ENCODE assay signal across 30 mouse cellular contexts in genomic region chr11:46246393-46246792, GRCm38 (mm10). TPM values are rescaled to one million over a fixed set of nuclear protein-coding genes. Genes with fewer than 3 reads are reported as not detected.
DNase-seq lines count a peak whose midpoint lies in the region; ATAC-seq and TF ChIP-seq lines count a peak whose summit lies in the region.
"Had no signal": no experiment of that assay in that cellular context is flagged by ENCODE, and none has a peak within 500 bp of the region (broad histone marks: within the 10 kb centered on the region; RNA-seq: fewer than 3 reads in every experiment).

No protein-coding gene starts in this region.

- ATAC-seq in lung, embryonic 16.5 days (ENCODE audit: low read depth), result peak; percentile 52; the same call in 1 of the 2 replicates
- ATAC-seq in frontal cortex, adult (ENCODE audit: low TSS enrichment), result no peak
- ATAC-seq: activated CD4-positive, CD25-positive, alpha-beta regulatory T cell, adult 4 months; CD4-positive, CD25-positive, alpha-beta regulatory T cell, adult 4 months; forebrain, embryonic 14.5 days; forebrain, postnatal 0 days had no signal

- no peaks in the 10 kb centered on the region for H3K79me2 ChIP-seq in MEL (ENCODE audit: control insufficient read depth, insufficient read depth, low read length, poor library complexity)

- no peak for TF ChIP-seq POLR2A in cerebellum, adult 2 months (IDR thresholded peaks at IDR 0.05; ENCODE audit: borderline replicate concordance, insufficient read depth, low read length)
- TF ChIP-seq POLR2A in MEL (IDR thresholded peaks at IDR 0.05; ENCODE audit: control insufficient read depth in 1 of 2, insufficient read depth in 1 of 2, low read depth in 1 of 2, low read length in 2 of 2, poor library complexity in 1 of 2), result no peak

- H3K9ac ChIP-seq in lung, embryonic 16.5 days (ENCODE audit: low read length), result no peak overlapping the region
- H3K9ac ChIP-seq in MEL (ENCODE audit: control insufficient read depth, low read depth, low read length, poor library complexity, severe bottlenecking), result no peak overlapping the region
- H3K9ac ChIP-seq: embryonic facial prominence, embryonic 12.5 days; embryonic facial prominence, embryonic 15.5 days; forebrain, postnatal 0 days; heart, embryonic 13.5 days; hindbrain, embryonic 14.5 days had no signal

- no peaks in the 10 kb centered on the region for H3K4me1 ChIP-seq in cerebellum, adult 2 months (ENCODE audit: control insufficient read depth, insufficient read depth, low read length)
- no peaks in the 10 kb centered on the region for H3K4me1 ChIP-seq in lung, embryonic 16.5 days (replicated peaks; ENCODE audit: control insufficient read depth, insufficient read depth, low read length)
- H3K4me1 ChIP-seq in MEL (ENCODE audit: control insufficient read depth in 1 of 2, insufficient read depth in 2 of 2, low read length in 2 of 2), result peaks cover 15 to 17% of the 10 kb centered on the region in 2 experiments
- H3K4me1 ChIP-seq: embryonic facial prominence, embryonic 12.5 days; embryonic facial prominence, embryonic 15.5 days; heart, embryonic 13.5 days had no signal

- WGBS in cerebellum, adult 2 months, result 86% methylated on average over 7 of the region's 7 CpGs
- 37% methylated on average over 7 of the region's 7 CpGs for whole genome bisulfite sequencing in lung, embryonic 16.5 days

- H3K27me3 ChIP-seq in cerebellum, adult 2 months (ENCODE audit: control insufficient read depth, insufficient read depth, low read length), result no peaks in the 10 kb centered on the region
- H3K27me3 ChIP-seq in lung, embryonic 16.5 days (ENCODE audit: control insufficient read depth, insufficient read depth, low read depth, low read length), result no peaks in the 10 kb centered on the region
- H3K27me3 ChIP-seq in MEL (ENCODE audit: control insufficient read depth in 1 of 2, insufficient read depth in 2 of 2, low read length in 2 of 2), result no peaks in the 10 kb centered on the region
- H3K27me3 ChIP-seq: embryonic facial prominence, embryonic 12.5 days; embryonic facial prominence, embryonic 15.5 days; heart, embryonic 13.5 days had no signal

- H3K4me3 ChIP-seq in cerebellum, adult 2 months (replicated peaks; ENCODE audit: insufficient read depth, low read depth, low read length), result no peak overlapping the region
- H3K4me3 ChIP-seq in lung, embryonic 16.5 days (ENCODE audit: low read length), result no peak overlapping the region
- no peak overlapping the region for H3K4me3 ChIP-seq in MEL (ENCODE audit: control insufficient read depth in 1 of 2, insufficient read depth in 1 of 2, low read depth in 2 of 2, low read length in 2 of 2)
- H3K4me3 ChIP-seq: embryonic facial prominence, embryonic 12.5 days; embryonic facial prominence, embryonic 15.5 days; heart, adult 2 months; heart, embryonic 10.5 days; heart, embryonic 13.5 days had no signal

- TF ChIP-seq EP300 in MEL (IDR thresholded peaks at IDR 0.05; ENCODE audit: low read depth in 1 of 2, low read length in 2 of 2), result no peak; a peak in 1 of 4 replicates

- no peak for TF ChIP-seq RAD21 in MEL (IDR thresholded peaks at IDR 0.05; ENCODE audit: low read depth, low read length)

- no peak overlapping the region for H3K4me2 ChIP-seq in lung, embryonic 16.5 days (ENCODE audit: low read depth, low read length)
- H3K4me2 ChIP-seq: embryonic facial prominence, embryonic 12.5 days; embryonic facial prominence, embryonic 15.5 days; heart, embryonic 13.5 days; hindbrain, embryonic 14.5 days had no signal

- peak overlapping the region; percentile 56; the same call in 1 of the 2 replicates for H3K27ac ChIP-seq in cerebellum, adult 2 months (ENCODE audit: insufficient read depth, low read length)
- no peak overlapping the region for H3K27ac ChIP-seq in lung, embryonic 16.5 days (ENCODE audit: low read length)
- H3K27ac ChIP-seq in MEL (ENCODE audit: control insufficient read depth, low read depth, low read length), result no peak overlapping the region
- H3K27ac ChIP-seq: embryonic facial prominence, embryonic 12.5 days; embryonic facial prominence, embryonic 15.5 days; heart, adult 2 months; heart, embryonic 10.5 days; heart, embryonic 13.5 days; hindbrain, embryonic 14.5 days had no signal

- no peaks in the 10 kb centered on the region for H3K36me3 ChIP-seq in lung, embryonic 16.5 days (ENCODE audit: control insufficient read depth, insufficient read depth, low read length)
- peaks cover 0 to 14% of the 10 kb centered on the region in 2 experiments; a peak in 3 of 4 replicates for H3K36me3 ChIP-seq in MEL (ENCODE audit: control insufficient read depth in 1 of 2, insufficient read depth in 2 of 2, low read length in 2 of 2)
- H3K36me3 ChIP-seq: embryonic facial prominence, embryonic 15.5 days; heart, embryonic 10.5 days had no signal

- DNase-seq in cerebellum, adult 2 months, result no peak
- no peak for DNase-seq in cerebellum, adult 9-11 months
- no peak for DNase-seq in lung, postnatal 4 days
- peak; percentile 23 for DNase-seq in MEL (ENCODE audit: low read depth, low spot score)
- peak; percentile 29 for DNase-seq in ZHBTc4 (ENCODE audit: low read depth, low spot score)
- no peak for DNase-seq in neural tube, embryonic 10.5 days (ENCODE audit: extremely low spot score, low spot score)
- DNase-seq: adrenal gland, adult 8-10 months; adrenal gland, postnatal 25 days; B cell, adult 2 months; cerebellum, adult 11-12 months; cerebellum, adult 9-10 months; cerebellum, postnatal 25 days; forebrain, postnatal 0 days; gastrocnemius, postnatal 10 days; gastrocnemius, postnatal 36 days; heart, adult 2 months; heart, postnatal 14 days; heart, postnatal 4 days had no signal

- TF ChIP-seq CTCF in cerebellum, adult 2 months (IDR thresholded peaks at IDR 0.05; ENCODE audit: borderline replicate concordance, insufficient read depth, low read depth, low read length), result no peak
- no peak for TF ChIP-seq CTCF in MEL (IDR thresholded peaks at IDR 0.05 in 2 of 3, conservative IDR thresholded peaks at IDR 0.05 in 1 of 3; ENCODE audit: control insufficient read depth in 1 of 3, insufficient read depth in 1 of 3, low read depth in 2 of 3, low read length in 3 of 3, poor library complexity in 1 of 3, severe bottlenecking in 1 of 3)

- H3K9me3 ChIP-seq in lung, embryonic 16.5 days (ENCODE audit: control insufficient read depth, low read length), result no peaks in the 10 kb centered on the region
- H3K9me3 ChIP-seq in MEL (replicated peaks; ENCODE audit: insufficient read depth, low read length), result no peaks in the 10 kb centered on the region
- H3K9me3 ChIP-seq: embryonic facial prominence, embryonic 12.5 days; embryonic facial prominence, embryonic 15.5 days; heart, embryonic 10.5 days; heart, embryonic 13.5 days had no signal

TF ChIP-seq in MEL, 35 proteins besides CTCF, POLR2A, EP300 and RAD21:
- 0 out of 2 replicates have a peak, but pooled peaks have one; percentile 11 for TF ChIP-seq ETS1 (IDR thresholded peaks at IDR 0.05; ENCODE audit: low read depth, low read length)
- TF ChIP-seq USF2 (IDR thresholded peaks at IDR 0.05; ENCODE audit: borderline replicate concordance in 1 of 2, insufficient read depth in 1 of 2, low read depth in 1 of 2, low read length in 2 of 2), result no peak

RNA-seq across cellular contexts. Expression of gene Fndc9, which starts 11.1 kb away (rescaled TPM):
- 0.39 and 0.52 TPM in 2 replicates for polyA plus RNA-seq in cerebellum, adult 2 months (2012; rRNA removed)
- 0.06 and 0.33 TPM in 2 replicates for polyA plus RNA-seq in lung, embryonic 16.5 days (2015; fragmentation: Nextera tagmentation; extraction: Ambion mirVana)
- total RNA-seq in MEL (2012; rRNA removed), result 0.07 and 0.08 TPM in 2 replicates
- polyA plus RNA-seq in MEL (2012; ENCODE audit: insufficient read depth in 1 of 2, insufficient read length in 2 of 2, low read depth in 1 of 2, low replicate concordance in 2 of 2, missing spikeins in 1 of 2), result under 1 TPM in 1 of 2 experiments, not detected in 1; 0.35 TPM
- total RNA-seq: adrenal gland, adult 8-10 months; adrenal gland, postnatal 25 days; gastrocnemius, adult 18-20 months; gastrocnemius, postnatal 10 days; gastrocnemius, postnatal 36 days; granulocyte monocyte progenitor cell, adult 5-6 weeks; heart, adult 2 months; heart, postnatal 14 days; heart, postnatal 4 days had no signal
- polyA plus RNA-seq: heart, adult 2 months had no signal

Comparison
In these comparisons a context has a peak if more than half of its experiments do, and no peak if none do; other contexts are left out.
1. DNase-seq: peak in MEL (single experiment) and ZHBTc4 (single experiment); none in cerebellum, adult 2 months (0 of 2), cerebellum, adult 9-11 months (single experiment), lung, postnatal 4 days (0 of 2) and neural tube, embryonic 10.5 days (single experiment).